Mouse (Mus musculus) urinary bladder, postnatal 14 days (tissue): ENCODE results near the gene Krt32.

Experiments
- DNase-seq: peaks from one replicate; pipeline ENCODE4 v3.0.0; 2021; ENCODE audit warnings: low spot score

The Krt32 gene

GRCm38 (mm10) chr11:100050451-100050850 is 37.6 kb downstream of the Krt32 start, which contains the start of gene Krt31:
Gene Krt31, minus strand, starts transcription at chr11:100050551.
- DNase-seq: no peak

DNA sequence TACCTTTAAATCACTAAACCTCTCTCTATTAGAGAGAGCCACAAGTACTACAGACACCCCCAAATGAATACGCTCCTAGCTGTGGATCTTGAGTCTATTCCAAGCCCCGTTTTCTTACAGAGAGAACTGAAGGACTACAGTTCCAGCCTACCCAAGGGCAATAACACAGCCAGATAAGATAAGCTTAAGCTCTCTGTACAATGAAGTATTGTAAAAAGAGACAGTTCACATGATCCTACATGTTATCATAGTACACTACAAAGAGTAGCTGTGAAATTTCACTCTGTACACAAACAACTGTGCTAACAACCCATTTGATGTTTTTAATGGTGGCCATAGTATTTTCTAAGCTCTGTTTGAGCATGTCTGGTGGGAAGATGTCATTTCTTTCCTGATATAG is 40.8 kb downstream of the Krt32 start:
- no peak for DNase-seq

DNA sequence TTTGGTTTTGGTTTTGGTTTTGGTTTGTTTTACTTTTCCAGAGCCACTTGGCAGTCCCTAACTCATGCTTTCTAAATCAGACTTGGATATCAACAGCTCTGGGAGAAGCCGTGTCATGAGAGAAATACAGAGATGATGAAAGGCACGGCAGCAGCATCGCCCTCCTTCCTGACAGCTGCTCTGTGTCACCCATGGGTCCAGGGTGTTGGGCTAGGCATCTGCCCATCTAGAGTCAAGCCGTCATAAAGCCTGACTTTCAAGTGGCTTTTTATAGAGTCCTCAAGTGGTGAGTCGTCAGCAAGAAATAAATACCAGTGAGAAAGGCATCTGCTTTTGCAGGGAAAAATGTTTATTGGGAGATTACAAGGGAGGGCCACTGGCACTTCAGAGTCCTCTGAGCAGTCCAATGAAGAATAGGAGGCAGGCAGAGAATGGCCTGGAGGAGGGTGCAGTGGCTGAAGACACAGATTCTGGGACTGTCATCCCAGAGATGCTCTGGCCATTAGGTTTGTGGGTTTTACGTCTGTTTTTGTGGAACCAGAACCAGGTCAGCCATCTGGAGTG is 41.6 kb downstream of the Krt32 start:
- no peak for DNase-seq

- no peak for DNase-seq
Measured at GRCm38 (mm10) chr11:100041454-100041853, 46.6 kb downstream of the Krt32 start, which contains the start of gene Krt34. Gene Krt34, minus strand, starts transcription at chr11:100041554.
